Mouse (Mus musculus) liver, embryonic 14.5 days (tissue): ENCODE measurements around the gene Scgb2a2.
"Not testable (repeated sequence)": the region's sequence is repeated elsewhere in the genome, so short reads cannot be mapped to it uniquely, and the experiment has no call there.

Source experiments
- CTCF ChIP-seq: IDR thresholded peaks from 2 replicates; pipeline ENCODE4 v1.5.1; 2016; ENCODE audit warnings: antibody characterized with exemption, low read depth, control low read depth
- EP300 ChIP-seq: IDR thresholded peaks from 2 replicates; pipeline ENCODE4 v1.6.1; 2016; ENCODE audit warnings: antibody characterized with exemption, low read depth

DNA sequence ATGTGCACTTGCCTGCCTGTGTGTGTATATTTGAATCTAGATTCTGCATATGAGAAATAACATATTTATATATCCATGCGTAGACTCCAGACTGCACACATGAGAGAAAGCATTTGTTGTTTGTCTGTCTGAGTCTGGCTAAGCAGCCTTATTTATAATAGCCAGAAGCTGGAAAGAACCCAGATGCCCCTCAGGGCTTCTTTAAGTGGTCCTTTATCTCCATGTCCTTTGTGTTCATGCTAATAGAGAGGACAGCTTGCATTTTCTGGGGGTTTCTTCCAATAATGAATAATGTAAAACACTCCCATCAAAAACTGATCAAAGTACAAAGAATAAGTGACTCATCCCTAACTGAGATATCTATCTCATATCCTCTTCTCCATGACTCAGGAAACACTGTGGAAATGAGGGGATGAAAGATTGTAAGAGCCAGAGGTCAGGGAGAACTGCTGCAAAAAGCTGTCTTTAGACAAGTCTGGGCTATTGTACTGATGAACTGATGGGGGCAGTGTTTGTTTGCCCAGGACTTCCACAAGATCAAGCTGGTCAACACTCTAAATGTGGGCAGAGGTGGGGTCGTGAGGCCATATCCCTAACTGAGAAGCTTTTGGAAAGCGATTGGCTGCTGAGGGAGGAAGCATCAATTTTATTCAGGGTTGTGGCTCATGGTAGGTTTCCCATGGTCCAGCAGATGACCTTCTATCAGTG, 2.2 kb downstream of the Scgb2a2 start:
- TF ChIP-seq CTCF = 0 out of 2 replicates have a peak, but pooled peaks have one; percentile 6
- not testable (repeated sequence) for TF ChIP-seq EP300
